Mouse (Mus musculus) mouse embryonic stem cell (cell line): Measurements from ENCODE around the gene Fli1.

ENCODE experiments used
- in situ Hi-C, 2 experiments: fragments of 300-500 bp; cut with MboI; formaldehyde crosslinking; loops; 1 replicate in 1 of 2; 3 replicates in 1 of 2; pipeline ENCODE4 v1.14.3; 2019 to 2020; ENCODE audit warnings: low sequenced_read_pairs in 2 of 2, low pct_unique_long_range_greater_than_20kb in 1 of 2, mixed read lengths in 1 of 2; ENCODE audit not compliant: unreplicated experiment in 1 of 2

The Fli1 gene

GRCm38 (mm10) chr9:32489794-32490358 is 52.8 kb downstream of the Fli1 start:
- in situ Hi-C loops, result no loop called here

GRCm38 (mm10) chr9:32489315-32489714 is 53.3 kb downstream of the Fli1 start:
- in situ Hi-C loops, result no loop called here

- in situ Hi-C loops, result no loop called here
Measured at GRCm38 (mm10) chr9:32488627-32489026, 54.0 kb downstream of the Fli1 start.

GRCm38 (mm10) chr9:32487823-32488222 is 54.8 kb downstream of the Fli1 start:
- in situ Hi-C loops, result no loop called here

GRCm38 (mm10) chr9:32487401-32487800 is 55.3 kb downstream of the Fli1 start:
- in situ Hi-C loops, result no loop called here

- in situ Hi-C loops, result no loop called here
Measured at GRCm38 (mm10) chr9:32480418-32480817, 62.2 kb downstream of the Fli1 start.

GRCm38 (mm10) chr9:32478799-32479198 is 63.9 kb downstream of the Fli1 start:
- in situ Hi-C loops, result no loop called here

- in situ Hi-C loops, result no loop called here
Measured at GRCm38 (mm10) chr9:32478087-32478486, 64.6 kb downstream of the Fli1 start.

- in situ Hi-C loops, result no loop called here
Measured at GRCm38 (mm10) chr9:32476604-32477003, 66.1 kb downstream of the Fli1 start.

- in situ Hi-C loops, result no loop called here
Measured at GRCm38 (mm10) chr9:32474621-32475390, 67.9 kb downstream of the Fli1 start.

- in situ Hi-C loops, result no loop called here
Measured at GRCm38 (mm10) chr9:32472346-32472745, 70.3 kb downstream of the Fli1 start.

- in situ Hi-C loops, result no loop called here
Measured at GRCm38 (mm10) chr9:32469123-32469751, 73.4 kb downstream of the Fli1 start.

- in situ Hi-C loops, result no loop called here
Measured at GRCm38 (mm10) chr9:32468313-32468712, 74.3 kb downstream of the Fli1 start.

- in situ Hi-C loops, result no loop called here
Measured at GRCm38 (mm10) chr9:32467443-32467842, 75.2 kb downstream of the Fli1 start.

GRCm38 (mm10) chr9:32466861-32467260 is 75.8 kb downstream of the Fli1 start:
- in situ Hi-C loops, result no loop called here

- in situ Hi-C loops, result loop anchor here in 1 of 2 experiments (5.0 kb wide), 1 partner anchor 49 kb away; no protein-coding TSS in a partner anchor
Measured at GRCm38 (mm10) chr9:32456707-32457106, 86.0 kb downstream of the Fli1 start.

- in situ Hi-C loops, result no loop called here
Measured at GRCm38 (mm10) chr9:32450161-32450560, 92.5 kb downstream of the Fli1 start.

- in situ Hi-C loops, result no loop called here
Measured at GRCm38 (mm10) chr9:32448766-32449165, 93.9 kb downstream of the Fli1 start.

GRCm38 (mm10) chr9:32445789-32446188 is 96.9 kb downstream of the Fli1 start:
- in situ Hi-C loops, result no loop called here
